Mouse (Mus musculus): ENCODE results near the gene Vgf.

Gene Vgf

GRCm38 (mm10) chr5:137026092-137026491 lies at the start of gene Vgf:
TSS of gene Vgf (plus strand) at chr5:137026392.
- DNase-seq: no peak

GRCm38 (mm10) chr5:136977769-136978168 lies 48.4 kb upstream of the Vgf start:
- no peak for DNase-seq

GRCm38 (mm10) chr5:136979762-136980161 lies 46.4 kb upstream of the Vgf start:
- no peak for DNase-seq

GRCm38 (mm10) chr5:136980974-136981373 lies 45.2 kb upstream of the Vgf start:
- no peak for DNase-seq

GRCm38 (mm10) chr5:136982338-136982930 lies 43.8 kb upstream of the Vgf start:
- peak; percentile 59 to 69 for DNase-seq

- DNase-seq: no peak
Measured at GRCm38 (mm10) chr5:136984828-136985227, 41.4 kb upstream of the Vgf start.

- peak; percentile 95 to 96 for DNase-seq
Measured at GRCm38 (mm10) chr5:136986695-136987137, 39.5 kb upstream of the Vgf start, which contains the start of gene Plod3. TSS of gene Plod3 (plus strand) at chr5:136987019.

- DNase-seq: peak in 1 of 2 experiments; percentile 73
Measured at GRCm38 (mm10) chr5:136987138-136987933, 38.9 kb upstream of the Vgf start.

- no peak for DNase-seq
Measured at GRCm38 (mm10) chr5:136987934-136988271, 38.3 kb upstream of the Vgf start, which contains the start of gene Znhit1. TSS of gene Znhit1 (minus strand) at chr5:136988021.

- no peak for DNase-seq
Measured at GRCm38 (mm10) chr5:136988420-136988819, 37.8 kb upstream of the Vgf start.

GRCm38 (mm10) chr5:136989801-136990200 lies 36.4 kb upstream of the Vgf start:
- DNase-seq: no peak

GRCm38 (mm10) chr5:136999449-136999848 lies 26.7 kb upstream of the Vgf start:
- no peak for DNase-seq

GRCm38 (mm10) chr5:137000612-137001011 lies 25.6 kb upstream of the Vgf start:
- DNase-seq: no peak

GRCm38 (mm10) chr5:137007276-137007675 lies 18.9 kb upstream of the Vgf start:
- DNase-seq: no peak

GRCm38 (mm10) chr5:137009988-137010387 lies 16.2 kb upstream of the Vgf start:
- peak; percentile 57 to 63 for DNase-seq

GRCm38 (mm10) chr5:137012401-137012950 lies 13.7 kb upstream of the Vgf start:
- DNase-seq: no peak

- no peak for DNase-seq
Measured at GRCm38 (mm10) chr5:137015913-137016312, 10.3 kb upstream of the Vgf start.

GRCm38 (mm10) chr5:137024318-137024717 lies 1.9 kb upstream of the Vgf start:
- no peak for DNase-seq

- DNase-seq: peak; percentile 81 to 85
Measured at GRCm38 (mm10) chr5:137025132-137025531, 1.1 kb upstream of the Vgf start.

GRCm38 (mm10) chr5:137028561-137029272 lies 2.5 kb downstream of the Vgf start:
- DNase-seq: no peak

- DNase-seq: no peak
Measured at GRCm38 (mm10) chr5:137029273-137029585, 3.0 kb downstream of the Vgf start.

- DNase-seq: peak; percentile 93
Measured at GRCm38 (mm10) chr5:137029643-137030415, 3.6 kb downstream of the Vgf start.

- DNase-seq: no peak
Measured at GRCm38 (mm10) chr5:137030416-137030810, 4.2 kb downstream of the Vgf start.

All from cerebellum, postnatal 36 days (tissue).